Mouse (Mus musculus) lung, embryonic 14.5 days (tissue): Measurements from ENCODE around the gene Mvk. TPM values are rescaled to one million over a fixed set of nuclear protein-coding genes. Genes with fewer than 3 reads are reported as not detected.
A peak's percentile ranks its signal among the peaks of the same experiment; 100 is the strongest.

ENCODE experiments used
- ATAC-seq: fragments of 200-750 bp; cut with Nextera tagmentation; 2 replicates; pipeline ENCODE4 v1.8.0; 2017; ENCODE audit warnings: mild to moderate bottlenecking, moderate TSS enrichment, moderate library complexity; ENCODE audit not compliant: insufficient read depth
- DNase-seq: peaks from one replicate; pipeline ENCODE4 v3.0.0-alpha.2; 2015
- H3K27ac ChIP-seq: fragments of 300-500 bp; sonication (generic); 2 replicates; pipeline ENCODE4 v1.5.1; 2014; ENCODE audit warnings: low read depth, mild to moderate bottlenecking, moderate library complexity
- H3K27me3 ChIP-seq: fragments of 300-500 bp; sonication (generic); 2 replicates; pipeline ENCODE4 v1.6.1; 2014; ENCODE audit warnings: low read length, control low read depth; ENCODE audit not compliant: insufficient read depth
- H3K36me3 ChIP-seq: fragments of 300-500 bp; sonication (generic); 2 replicates; pipeline ENCODE4 v1.6.1; 2014; ENCODE audit warnings: control low read depth; ENCODE audit not compliant: insufficient read depth
- H3K4me1 ChIP-seq: fragments of 300-500 bp; sonication (generic); 2 replicates; pipeline ENCODE4 v1.6.1; 2014; ENCODE audit warnings: antibody characterized with exemption, control low read depth; ENCODE audit not compliant: insufficient read depth
- H3K4me2 ChIP-seq: fragments of 300-500 bp; sonication (generic); 2 replicates; pipeline ENCODE4 v1.6.1; 2014; ENCODE audit warnings: mild to moderate bottlenecking
- H3K4me3 ChIP-seq: fragments of 300-500 bp; sonication (generic); 2 replicates; pipeline ENCODE4 v1.5.1; 2014; ENCODE audit warnings: low read depth, low read length
- H3K9ac ChIP-seq: fragments of 300-500 bp; sonication (generic); 2 replicates; pipeline ENCODE4 v1.6.1; 2014
- H3K9me3 ChIP-seq: fragments of 300-500 bp; sonication (generic); 2 replicates; pipeline ENCODE4 v1.6.1; 2016; ENCODE audit warnings: low read depth, low read length, control low read depth
- CTCF ChIP-seq: IDR thresholded peaks from 2 replicates; pipeline ENCODE4 v1.5.1; 2016; ENCODE audit warnings: antibody characterized with exemption, low read depth
- WGBS: fragments of 180-500 bp; shearing (Covaris S2); extraction: QIAGEN DNeasy Blood & Tissue Kit; methylation state at CpG from one replicate; pipeline ENCODE4 v1.1.7; 2014; 5-methylcytosine and 5-hydroxymethylcytosine counted together
- polyA plus RNA-seq: library from polyadenylated mRNA; unstranded; fragments of >200 nt; fragmentation: Nextera tagmentation; extraction: Ambion mirVana; gene quantifications from 2 replicates; pipeline ENCODE4 v1.2.1, GENCODE M21; 2014

Mvk gene
- polyA plus RNA-seq, 1 experiment from 2014 or later, result 49.2 TPM

GRCm38 (mm10) chr5:114490241-114490640 lies 46.2 kb downstream of the Mvk start:
- no peak overlapping the region for H3K4me3 ChIP-seq
- DNase-seq (no peak), ATAC-seq (no peak)
- no peak overlapping the region for H3K4me2 ChIP-seq
- WGBS, result 93% methylated on average over 8 of the region's 8 CpGs
- H3K27me3 ChIP-seq, result no peaks in the 10 kb centered on the region
- no peaks in the 10 kb centered on the region for H3K4me1 ChIP-seq
- H3K9me3 ChIP-seq, result no peaks in the 10 kb centered on the region
- no peaks in the 10 kb centered on the region for H3K36me3 ChIP-seq
- no peak overlapping the region for H3K9ac ChIP-seq
- no peak overlapping the region for H3K27ac ChIP-seq
- TF ChIP-seq CTCF, result no peak

GRCm38 (mm10) chr5:114494761-114495160 lies 50.7 kb downstream of the Mvk start:
- ATAC-seq (no peak), DNase-seq (no peak)
- Histone ChIP-seq H3K9me3 (no peaks in the 10 kb centered on the region), H3K27me3 (no peaks in the 10 kb centered on the region), H3K4me2 (no peak overlapping the region), H3K4me1 (no peaks in the 10 kb centered on the region), H3K4me3 (no peak overlapping the region), H3K9ac (no peak overlapping the region), H3K36me3 (no peaks in the 10 kb centered on the region), H3K27ac (no peak overlapping the region)
- TF ChIP-seq CTCF, result no peak
- 39% methylated on average over 1 of the region's 1 CpGs for WGBS

GRCm38 (mm10) chr5:114501252-114501651 lies 57.2 kb downstream of the Mvk start:
- no peaks in the 10 kb centered on the region for H3K9me3 ChIP-seq
- no peaks in the 10 kb centered on the region for H3K4me1 ChIP-seq
- H3K4me2 ChIP-seq, result no peak overlapping the region
- H3K9ac ChIP-seq, result no peak overlapping the region
- 76% methylated on average over 9 of the region's 9 CpGs for WGBS
- H3K4me3 ChIP-seq, result no peak overlapping the region
- H3K27ac ChIP-seq, result no peak overlapping the region
- ATAC-seq, result no peak
- no peak for DNase-seq
- TF ChIP-seq CTCF, result no peak
- H3K27me3 ChIP-seq, result no peaks in the 10 kb centered on the region
- H3K36me3 ChIP-seq, result no peaks in the 10 kb centered on the region

- no peak for TF ChIP-seq CTCF
- Histone ChIP-seq H3K36me3 (no peaks in the 10 kb centered on the region), H3K9ac (no peak overlapping the region), H3K27ac (no peak overlapping the region), H3K27me3 (no peaks in the 10 kb centered on the region), H3K4me2 (no peak overlapping the region), H3K9me3 (no peaks in the 10 kb centered on the region), H3K4me1 (peaks cover 9% of the 10 kb centered on the region), H3K4me3 (no peak overlapping the region)
- no peak for ATAC-seq
- DNase-seq, result no peak
- 57% methylated on average over 6 of the region's 6 CpGs for WGBS
Observed at GRCm38 (mm10) chr5:114504826-114505225, 60.8 kb downstream of the Mvk start.

GRCm38 (mm10) chr5:114505260-114506085 lies 61.4 kb downstream of the Mvk start:
- peaks cover 9% of the 10 kb centered on the region for H3K4me1 ChIP-seq
- DNase-seq (no peak), ATAC-seq (no peak)
- TF ChIP-seq CTCF, result no peak
- no peaks in the 10 kb centered on the region for H3K36me3 ChIP-seq
- no peak overlapping the region for H3K9ac ChIP-seq
- H3K9me3 ChIP-seq, result no peaks in the 10 kb centered on the region
- H3K4me2 ChIP-seq, result no peak overlapping the region
- 42% methylated on average over 14 of the region's 14 CpGs for WGBS
- H3K27ac ChIP-seq, result no peak overlapping the region
- H3K4me3 ChIP-seq, result no peak overlapping the region
- H3K27me3 ChIP-seq, result no peaks in the 10 kb centered on the region

GRCm38 (mm10) chr5:114507394-114507793 lies 63.3 kb downstream of the Mvk start:
- H3K4me1 ChIP-seq, result peaks cover 9% of the 10 kb centered on the region
- peak; percentile 25 for DNase-seq
- H3K36me3 ChIP-seq, result no peaks in the 10 kb centered on the region
- peak; percentile 16; the same call in 1 of the 2 replicates for ATAC-seq
- H3K9me3 ChIP-seq, result no peaks in the 10 kb centered on the region
- no peaks in the 10 kb centered on the region for H3K27me3 ChIP-seq
- WGBS, result 34% methylated on average over 12 of the region's 12 CpGs
- no peak overlapping the region for H3K4me3 ChIP-seq
- H3K9ac ChIP-seq, result no peak overlapping the region
- no peak overlapping the region for H3K27ac ChIP-seq
- no peak for TF ChIP-seq CTCF
- no peak overlapping the region for H3K4me2 ChIP-seq

- peak; percentile 5; the same call in 1 of the 2 replicates for ATAC-seq
- Histone ChIP-seq H3K27ac (no peak overlapping the region), H3K36me3 (no peaks in the 10 kb centered on the region), H3K4me2 (no peak overlapping the region), H3K9me3 (no peaks in the 10 kb centered on the region), H3K4me1 (peaks cover 9% of the 10 kb centered on the region), H3K4me3 (no peak overlapping the region), H3K27me3 (0 out of 2 replicates have a peak, but pooled peaks cover under 1% of the 10 kb centered on the region), H3K9ac (no peak overlapping the region)
- peak; percentile 34 for DNase-seq
- TF ChIP-seq CTCF, result no peak
- WGBS, result 16% methylated on average over 4 of the region's 4 CpGs
Observed at GRCm38 (mm10) chr5:114507964-114508363, 63.9 kb downstream of the Mvk start.
